Mouse (Mus musculus) bone marrow, adult 2 months (tissue): ENCODE measurements at regions not wholly inside any gene's neighbourhood (a gene's known extent, or its start where the extent isn't known, plus 50 kb on each side); places are given as distances from the start of the nearest gene placed in this dataset.
"Not testable (repeated sequence)": the region's sequence is repeated elsewhere in the genome, so short reads cannot be mapped to it uniquely, and the experiment has no call there.

Source experiments
- H3K27ac ChIP-seq: fragments of 200-500 bp; 2 replicates; pipeline ENCODE4 v1.5.1; 2012; ENCODE audit warnings: low read depth, mild to moderate bottlenecking, control low read depth, inconsistent platforms, low read length; ENCODE audit not compliant: control insufficient read depth, poor library complexity, insufficient read depth
- H3K4me1 ChIP-seq: fragments of 200-500 bp; 2 replicates; pipeline ENCODE4 v1.6.1; 2011; ENCODE audit warnings: low read length; ENCODE audit not compliant: control insufficient read depth, insufficient read depth
- H3K4me3 ChIP-seq: fragments of 200-500 bp; replicated peaks from 2 replicates; pipeline ENCODE3; 2011; ENCODE audit warnings: mild to moderate bottlenecking, low read depth, low read length, control low read depth; ENCODE audit not compliant: control insufficient read depth
- CTCF ChIP-seq: fragments of 200-500 bp; IDR thresholded peaks from 2 replicates; pipeline ENCODE4 v1.5.1; 2011; ENCODE audit warnings: low read length, control low read depth; ENCODE audit not compliant: control insufficient read depth, insufficient read depth
- POLR2A ChIP-seq: fragments of 200-500 bp; IDR thresholded peaks from 2 replicates; pipeline ENCODE4 v1.6.1; 2011; ENCODE audit warnings: low read depth, mild to moderate bottlenecking, control low read depth, low read length, borderline replicate concordance; ENCODE audit not compliant: control insufficient read depth
- WGBS: fragments of 180-500 bp; shearing (Covaris S2); methylation state at CpG from one replicate; pipeline ENCODE4 v1.1.7; 2018; 5-methylcytosine and 5-hydroxymethylcytosine counted together

DNA sequence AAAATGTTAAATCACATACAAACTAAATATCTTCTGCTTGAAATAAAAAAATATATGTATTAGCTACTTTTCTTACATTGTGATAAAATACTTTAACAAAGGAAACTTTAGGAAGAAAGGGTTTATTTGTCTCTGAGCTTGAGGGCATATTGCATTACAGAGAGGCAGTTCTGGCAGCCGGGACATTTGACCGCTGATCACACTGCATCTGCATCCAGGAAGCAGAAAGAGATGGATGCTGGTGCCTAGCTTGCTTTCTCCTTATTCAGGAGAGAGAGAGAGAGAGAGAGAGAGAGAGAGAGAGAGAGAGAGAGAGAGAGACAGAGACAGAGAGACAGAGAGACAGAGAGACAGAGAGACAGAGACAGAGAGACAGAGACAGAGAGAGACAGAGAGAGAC, 137.7 kb upstream of the Tacstd2 start:
- H3K27ac ChIP-seq, H3K4me1 ChIP-seq, H3K4me3 ChIP-seq: not testable (repeated sequence)
- WGBS, result 71% methylated on average over 2 of the region's 2 CpGs

DNA sequence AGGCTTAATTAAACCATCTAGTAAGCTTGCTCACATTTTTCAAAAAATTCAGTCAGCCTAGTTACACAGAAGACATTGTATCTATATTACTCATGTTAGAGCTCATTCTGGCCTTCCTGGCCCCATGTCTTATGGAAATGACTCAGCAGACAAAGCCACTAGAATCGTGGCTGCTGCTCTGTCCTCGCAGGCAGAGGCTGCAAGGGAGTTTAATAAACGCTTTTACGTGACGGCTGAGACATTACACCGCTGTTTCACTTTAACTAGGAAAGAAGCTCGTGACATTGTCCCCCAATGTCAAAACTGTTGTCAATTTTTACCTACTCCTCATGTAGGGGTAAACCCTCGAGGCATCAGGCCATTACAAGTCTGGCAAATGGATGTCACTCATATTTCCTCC, 132.5 kb upstream of the Tacstd2 start:
- 70% methylated on average over 8 of the region's 8 CpGs for WGBS
- not testable (repeated sequence) for H3K27ac ChIP-seq, H3K4me3 ChIP-seq, H3K4me1 ChIP-seq

DNA sequence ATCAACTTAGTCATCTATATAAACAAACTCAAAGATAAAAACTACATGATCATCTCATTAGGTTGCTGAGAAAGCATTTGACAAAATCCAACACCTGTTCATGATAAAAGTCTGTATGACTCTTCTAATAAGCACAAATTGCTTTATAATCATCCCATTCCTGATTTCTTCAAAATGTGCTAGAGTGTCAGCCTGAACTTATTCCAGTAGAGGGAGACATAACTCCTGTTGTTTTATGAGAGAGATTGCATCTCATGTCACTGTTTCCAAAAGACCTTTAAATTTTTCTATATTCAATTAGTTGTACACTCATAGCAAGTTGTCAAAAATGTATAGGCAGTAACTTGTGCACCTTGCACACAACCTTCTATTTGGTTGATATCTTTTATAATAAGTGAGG, 96.0 kb upstream of the Tacstd2 start:
- TF ChIP-seq POLR2A (no peak), CTCF (no peak)
- no peaks in the 10 kb centered on the region for H3K4me1 ChIP-seq
- no peak overlapping the region for H3K27ac ChIP-seq
- H3K4me3 ChIP-seq, result no peak overlapping the region

DNA sequence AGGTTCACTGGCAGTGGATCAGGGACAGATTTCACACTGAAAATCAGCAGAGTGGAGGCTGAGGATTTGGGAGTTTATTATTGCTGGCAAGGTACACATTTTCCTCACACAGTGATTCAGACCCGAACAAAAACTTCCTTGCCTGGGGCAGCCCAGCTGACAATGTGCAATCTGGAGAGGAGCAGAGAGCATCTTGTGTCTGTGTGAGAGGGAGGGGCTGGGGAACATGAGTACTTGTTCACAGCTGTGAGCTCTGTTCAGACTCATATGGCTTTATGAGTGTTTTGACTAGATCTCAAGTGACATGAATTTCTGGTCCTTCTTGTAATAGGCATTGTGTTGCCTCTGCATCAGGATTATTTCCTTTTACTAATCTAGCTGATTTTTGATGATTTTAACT, 74.8 kb upstream of the Tacstd2 start:
- TF ChIP-seq CTCF, result no peak
- no peak for TF ChIP-seq POLR2A
- Histone ChIP-seq H3K4me1 (no peaks in the 10 kb centered on the region), H3K4me3 (no peak overlapping the region), H3K27ac (no peak overlapping the region)
- 60% methylated on average over 1 of the region's 1 CpGs for WGBS

DNA sequence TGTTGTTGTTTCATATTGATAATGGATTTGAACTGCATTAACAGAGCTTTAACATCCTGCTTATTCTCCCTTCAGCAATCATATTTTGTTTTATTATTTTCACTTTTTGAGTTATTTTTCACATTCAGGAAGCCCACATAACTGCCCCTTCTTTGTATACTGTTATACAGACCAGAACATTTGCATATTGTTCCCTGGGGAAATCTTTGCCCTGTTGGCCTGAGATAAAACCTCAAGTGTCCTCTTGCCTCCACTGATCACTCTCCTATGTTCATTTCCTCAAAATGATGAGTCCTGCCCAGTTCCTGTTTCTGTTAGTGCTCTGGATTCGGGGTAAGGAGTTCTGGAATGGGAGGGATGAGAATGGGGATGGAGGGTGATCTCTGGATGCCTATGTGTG, 73.9 kb upstream of the Tacstd2 start:
- 28% methylated on average over 1 of the region's 1 CpGs for WGBS
- H3K4me3 ChIP-seq, result not testable (repeated sequence)

More for the DNA sequence above, 73.9 kb upstream of the Tacstd2 start:
- H3K4me1 ChIP-seq, H3K27ac ChIP-seq: not testable (repeated sequence)
